Mouse (Mus musculus): Measurements from ENCODE around the gene Adat1.
A peak's percentile ranks its signal among the peaks of the same experiment; 100 is the strongest.

GRCm38 (mm10) chr8:111919663-111920062 is 72.4 kb downstream of the Adat1 start:
- TF ChIP-seq CTCF (IDR thresholded peaks at IDR 0.05; ENCODE audit: low read depth) (peak; percentile 90), EP300 (IDR thresholded peaks at IDR 0.05; ENCODE audit: low read depth) (no peak)
